ENCODE assay signal across 8 mouse cellular contexts in the genomic region with DNA sequence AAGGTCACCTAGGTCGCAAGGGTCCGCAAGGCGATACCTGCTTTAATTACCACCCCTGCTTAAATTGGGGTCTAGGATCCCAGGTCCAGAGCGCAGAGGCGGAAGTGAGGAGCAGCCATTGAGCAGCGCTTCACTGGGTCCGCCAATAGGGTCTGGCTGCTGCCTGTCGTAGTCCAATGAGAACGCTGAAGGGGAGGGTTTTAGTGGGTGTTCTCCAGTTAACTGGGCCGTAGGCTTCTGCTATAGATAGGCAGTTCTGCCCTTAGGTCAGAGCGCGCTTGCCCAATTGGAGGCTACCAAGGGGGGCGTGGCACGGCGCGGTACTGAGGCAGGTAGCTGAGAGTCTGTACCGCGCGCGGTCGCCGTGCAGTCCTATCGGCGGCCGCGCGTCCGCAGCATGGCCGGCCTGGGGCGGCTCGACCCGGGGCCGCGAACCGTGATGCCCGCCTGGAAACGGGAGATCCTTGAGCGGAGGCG. TPM values are rescaled to one million over a fixed set of nuclear protein-coding genes. Genes with fewer than 3 reads are reported as not detected.
DNase-seq lines count a peak whose midpoint lies in the region; ATAC-seq and TF ChIP-seq lines count a peak whose summit lies in the region.

A gene (plus strand): TSS at position 328 of the 477 bp plus-strand sequence.

- ATAC-seq in frontal cortex, adult (ENCODE audit: low TSS enrichment) = peak; percentile 96
- peak; percentile 99 for ATAC-seq in lung, postnatal 0 days

- under 1% methylated on average over 39 of the region's 39 CpGs for WGBS in hindbrain, embryonic 10.5 days
- WGBS in lung, postnatal 0 days = under 1% methylated on average over 39 of the region's 39 CpGs

- peak within 1 kb of the TSS; percentile 84 for H3K27ac ChIP-seq in hindbrain, embryonic 10.5 days
- peak within 1 kb of the TSS; percentile 11 for H3K27ac ChIP-seq in lung, postnatal 0 days (ENCODE audit: low read length)

- peaks cover 57% of the 10 kb centered on the region for H3K4me1 ChIP-seq in hindbrain, embryonic 10.5 days (replicated peaks)
- H3K4me1 ChIP-seq in lung, postnatal 0 days (ENCODE audit: insufficient read depth, low read depth, low read length) = peaks cover 14% of the 10 kb centered on the region; the same call in 1 of the 2 replicates

- H3K36me3 ChIP-seq in hindbrain, embryonic 10.5 days = no peaks in the 10 kb centered on the region
- no peaks in the 10 kb centered on the region for H3K36me3 ChIP-seq in lung, postnatal 0 days (ENCODE audit: insufficient read depth, low read length)

- peak within 1 kb of the TSS; percentile 73 for H3K4me3 ChIP-seq in hindbrain, embryonic 10.5 days
- H3K4me3 ChIP-seq in lung, postnatal 0 days (ENCODE audit: low read depth, low read length) = peak within 1 kb of the TSS; percentile 71

- DNase-seq in MN1 (ENCODE audit: low spot score) = peak; percentile 96
- DNase-seq in cerebellum, adult 9-10 months = peak; percentile 99
- peak; percentile 91 for DNase-seq in hindbrain, embryonic 10.5 days (ENCODE audit: low spot score)
- DNase-seq in layer of hippocampus, adult 9-11 months = peak; percentile 98
- DNase-seq in lung, postnatal 0 days (ENCODE audit: low spot score) = peak; percentile 98
- peak; percentile 80 for DNase-seq in ovary, postnatal 14 days (ENCODE audit: low spot score)
- peak; percentile 97 for DNase-seq in thymus, postnatal 14 days

- H3K4me2 ChIP-seq in lung, postnatal 0 days (replicated peaks; ENCODE audit: low read depth, low read length) = peak within 1 kb of the TSS; percentile 98

- TF ChIP-seq EP300 in lung, postnatal 0 days (IDR thresholded peaks at IDR 0.05) = no peak

- H3K9ac ChIP-seq in lung, postnatal 0 days (replicated peaks; ENCODE audit: low read depth) = peak within 1 kb of the TSS; percentile 48

- H3K9me3 ChIP-seq in hindbrain, embryonic 10.5 days = no peaks in the 10 kb centered on the region
- H3K9me3 ChIP-seq in lung, postnatal 0 days (ENCODE audit: low read length) = no peaks in the 10 kb centered on the region

- peaks cover 26% of the 10 kb centered on the region for H3K27me3 ChIP-seq in hindbrain, embryonic 10.5 days (ENCODE audit: insufficient read depth, poor library complexity, severe bottlenecking)
- H3K27me3 ChIP-seq in lung, postnatal 0 days (replicated peaks; ENCODE audit: insufficient read depth, low read length) = no peaks in the 10 kb centered on the region

- TF ChIP-seq CTCF in lung, postnatal 0 days (IDR thresholded peaks at IDR 0.05) = peak; percentile 20

RNA-seq across cellular contexts. Expression of the gene that starts here (rescaled TPM):
- 8.1 and 9.5 TPM in 2 replicates for polyA plus RNA-seq in hindbrain, embryonic 10.5 days (2016; fragmentation: Nextera tagmentation; extraction: Ambion mirVana)
- 7.2 and 7.4 TPM in 2 replicates for polyA plus RNA-seq in lung, postnatal 0 days (2015; fragmentation: Nextera tagmentation; extraction: Ambion mirVana)

Comparison
In these comparisons a context has a peak if more than half of its experiments do, and no peak if none do; other contexts are left out.
1. Peak in every context shown above with its lines: DNase-seq, ATAC-seq, H3K4me3 ChIP-seq and H3K27ac ChIP-seq.